Mouse (Mus musculus): Measurements from ENCODE around the gene Tjp3.
A peak's percentile ranks its signal among the peaks of the same experiment; 100 is the strongest.

Gene Tjp3

GRCm38 (mm10) chr10:81319741-81320549, 28.6 kb upstream of the Tjp3 start:
- ATAC-seq (ENCODE audit: low TSS enrichment) = peak; percentile 24; the same call in 1 of the 2 replicates

DNA sequence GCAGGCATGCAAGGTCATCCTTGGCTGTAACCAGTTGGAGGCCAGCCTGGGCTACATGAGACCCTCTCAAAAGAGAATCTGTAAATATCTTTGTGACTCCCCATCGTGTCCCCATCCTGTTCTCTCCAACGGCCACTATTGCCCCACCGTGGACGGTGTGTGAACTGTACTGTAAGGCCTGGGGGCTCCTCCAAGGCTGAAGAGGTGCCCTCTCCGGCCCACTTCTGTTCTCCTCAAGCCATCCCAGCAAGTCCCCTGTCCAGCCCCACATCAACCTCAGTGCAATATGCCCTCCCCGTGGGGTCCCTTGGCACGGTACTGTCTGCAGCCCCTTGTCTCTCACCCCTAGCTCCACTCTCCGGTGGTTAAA, 27.9 kb upstream of the Tjp3 start:
- ATAC-seq (ENCODE audit: low TSS enrichment) = no peak

DNA sequence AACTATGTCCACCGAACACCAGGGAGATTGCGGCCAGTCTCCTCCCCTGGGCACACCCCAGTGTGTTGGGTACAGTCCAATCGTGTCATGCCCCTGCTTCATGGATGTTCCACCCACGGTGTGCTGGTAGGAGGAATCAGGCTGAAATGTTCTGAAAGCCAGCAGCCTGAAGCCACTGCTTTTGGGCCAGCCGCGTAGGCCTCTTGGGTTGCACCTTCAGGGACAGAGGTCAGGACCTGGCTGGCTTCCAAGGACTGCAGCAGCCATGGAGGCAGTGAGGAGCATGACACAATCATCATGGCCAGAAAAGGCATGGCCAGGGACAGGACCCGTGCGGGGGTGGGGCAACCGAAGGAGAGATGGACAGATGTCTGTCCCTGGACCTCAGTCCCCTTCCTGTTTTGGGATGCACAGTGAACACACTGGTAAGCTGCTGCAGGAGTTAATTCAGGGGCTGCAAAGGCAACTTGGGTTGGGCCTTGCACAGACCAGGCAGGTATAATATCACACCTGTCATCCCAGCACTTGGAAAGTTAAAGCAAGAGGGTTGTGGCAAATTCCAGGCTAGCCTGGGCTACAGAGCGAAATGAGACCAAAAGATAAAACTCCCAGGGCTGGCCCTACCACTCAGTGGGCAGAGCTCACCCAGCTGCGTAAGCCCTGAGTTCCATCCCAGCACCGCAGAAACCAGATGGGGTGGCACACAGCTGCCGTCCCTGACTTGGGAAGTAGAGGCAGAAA, 27.4 kb upstream of the Tjp3 start:
- ATAC-seq (ENCODE audit: low TSS enrichment) = no peak

DNA sequence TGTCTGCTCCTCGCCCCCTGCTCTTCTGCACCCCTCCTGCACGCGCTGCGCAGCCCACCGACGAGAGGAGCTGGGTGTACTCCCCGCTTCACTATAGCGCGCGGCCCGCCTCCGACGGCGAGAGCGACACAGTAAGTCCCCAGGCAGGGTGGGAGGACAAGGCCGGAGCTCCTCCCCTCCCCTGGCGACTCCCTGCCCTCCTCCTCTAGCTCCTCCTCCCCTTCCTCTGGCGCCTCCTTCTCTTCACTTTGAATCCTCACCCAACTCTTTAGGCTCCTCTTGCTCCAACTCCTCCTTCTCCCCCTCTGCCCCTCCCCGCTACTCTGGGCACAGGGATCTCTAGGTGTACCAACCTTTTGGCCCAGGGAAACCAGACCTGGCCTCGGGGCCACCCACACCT, 25.9 kb upstream of the Tjp3 start:
- no peak for ATAC-seq (ENCODE audit: low TSS enrichment)

- no peak for ATAC-seq (ENCODE audit: low TSS enrichment)
These were observed 25.1 kb upstream of the Tjp3 start for GRCm38 (mm10) chr10:81316338-81317060.

DNA sequence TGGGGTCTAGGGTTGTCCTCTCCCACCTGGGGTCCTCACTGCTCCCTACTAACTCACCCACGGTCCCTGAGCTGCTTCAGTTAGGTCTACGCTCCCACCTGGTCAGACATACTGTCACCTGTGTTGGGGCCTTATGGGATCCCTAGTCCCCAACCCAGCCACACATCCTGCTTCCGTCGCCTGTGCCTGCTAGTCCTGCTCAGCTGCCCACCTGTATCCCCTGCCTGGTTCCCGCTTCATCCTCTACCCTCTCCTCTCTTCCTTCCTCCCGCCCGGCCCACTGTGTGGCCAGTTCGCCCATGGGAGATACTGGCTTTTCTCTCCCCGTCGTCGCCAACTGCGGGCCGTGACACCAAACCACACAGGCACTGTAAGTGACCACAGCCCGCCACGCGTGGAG, 24.2 kb upstream of the Tjp3 start:
- ATAC-seq (ENCODE audit: low TSS enrichment) = no peak

- no peak for ATAC-seq (ENCODE audit: low TSS enrichment)
These were observed 22.8 kb upstream of the Tjp3 start for GRCm38 (mm10) chr10:81314201-81314600.

- no peak for ATAC-seq (ENCODE audit: low TSS enrichment)
These were observed 22.2 kb upstream of the Tjp3 start for GRCm38 (mm10) chr10:81313581-81313980.

DNA sequence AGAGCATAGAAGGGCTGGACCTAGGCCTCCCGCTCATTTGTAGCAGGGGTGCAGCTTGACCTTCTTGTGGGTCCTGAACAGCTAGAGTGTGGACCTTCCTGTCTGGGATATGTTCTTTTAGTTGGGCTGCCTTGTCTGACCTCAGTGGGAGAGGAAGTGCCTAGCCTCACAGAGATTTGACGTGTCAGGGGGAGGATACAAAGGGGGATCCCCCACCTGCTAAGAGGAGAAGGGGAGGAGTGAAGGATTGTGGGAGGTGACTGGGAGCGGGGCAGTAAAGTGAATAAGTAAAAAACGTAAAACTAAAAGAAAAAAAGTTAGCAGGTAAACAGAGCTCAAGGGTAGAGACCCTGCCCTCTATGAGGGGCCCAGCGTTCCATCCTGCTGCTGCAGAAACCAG, 18.2 kb upstream of the Tjp3 start:
- no peak for ATAC-seq (ENCODE audit: low TSS enrichment)

- ATAC-seq (ENCODE audit: low TSS enrichment) = peak; percentile 39
These were observed 15.7 kb upstream of the Tjp3 start for GRCm38 (mm10) chr10:81306837-81307682.

DNA sequence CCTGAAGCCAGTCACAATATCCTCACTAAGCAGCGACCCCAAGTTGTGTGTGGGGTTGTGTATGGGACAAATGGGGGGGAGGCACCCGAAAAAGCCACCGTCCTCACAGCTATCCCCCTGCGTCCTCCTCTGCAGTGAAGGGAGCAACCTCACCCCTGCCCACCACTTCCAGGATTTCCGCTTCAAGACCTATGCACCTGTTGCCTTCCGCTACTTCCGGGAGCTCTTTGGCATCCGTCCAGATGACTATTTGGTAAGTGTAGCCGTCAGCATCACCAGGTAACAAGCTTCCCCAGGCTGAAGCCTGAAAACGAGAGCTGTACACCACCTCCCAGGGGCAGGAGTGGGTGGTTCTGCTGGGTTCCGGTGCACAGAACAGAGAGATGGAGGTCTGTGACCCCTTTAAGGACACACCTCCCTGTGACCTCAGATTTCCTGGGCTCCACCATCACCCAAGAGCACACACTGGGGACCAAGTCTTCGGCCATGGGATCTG, 14.8 kb upstream of the Tjp3 start:
- no peak for ATAC-seq (ENCODE audit: low TSS enrichment)

- no peak for ATAC-seq (ENCODE audit: low TSS enrichment)
These were observed 14.3 kb upstream of the Tjp3 start for GRCm38 (mm10) chr10:81305663-81306062.

DNA sequence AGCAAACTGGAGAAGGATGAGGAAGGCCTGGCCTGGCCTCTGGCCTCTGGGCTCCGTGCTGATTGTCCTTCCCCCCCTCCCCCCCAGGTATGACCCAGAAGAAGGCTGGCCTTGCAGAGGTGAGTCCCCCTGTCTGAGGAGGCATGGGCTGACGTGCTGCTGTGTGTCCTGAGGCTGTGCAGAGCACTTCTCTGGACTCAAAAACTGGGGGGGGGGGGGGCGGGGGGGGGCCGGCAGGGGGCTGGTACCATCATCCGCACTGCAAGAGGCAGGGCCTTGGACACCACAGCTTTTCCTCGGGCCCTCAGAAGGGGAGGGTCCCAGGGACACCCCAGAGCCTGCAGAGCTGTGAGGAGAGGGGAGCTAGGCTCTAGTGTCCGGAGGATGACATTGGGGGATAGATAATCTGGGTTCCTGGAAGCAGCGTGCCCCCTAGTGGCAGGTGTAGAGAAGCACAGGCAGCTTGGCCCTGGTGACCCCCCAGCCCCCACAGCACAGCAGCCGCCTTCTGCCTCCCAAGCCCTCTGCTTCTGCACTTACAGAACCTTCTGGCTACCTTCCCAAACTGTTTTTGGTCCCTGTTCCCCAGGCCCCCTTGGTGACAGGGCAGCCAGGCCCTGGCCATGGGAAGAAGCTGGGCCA, 13.3 kb upstream of the Tjp3 start:
- no peak for ATAC-seq (ENCODE audit: low TSS enrichment)

DNA sequence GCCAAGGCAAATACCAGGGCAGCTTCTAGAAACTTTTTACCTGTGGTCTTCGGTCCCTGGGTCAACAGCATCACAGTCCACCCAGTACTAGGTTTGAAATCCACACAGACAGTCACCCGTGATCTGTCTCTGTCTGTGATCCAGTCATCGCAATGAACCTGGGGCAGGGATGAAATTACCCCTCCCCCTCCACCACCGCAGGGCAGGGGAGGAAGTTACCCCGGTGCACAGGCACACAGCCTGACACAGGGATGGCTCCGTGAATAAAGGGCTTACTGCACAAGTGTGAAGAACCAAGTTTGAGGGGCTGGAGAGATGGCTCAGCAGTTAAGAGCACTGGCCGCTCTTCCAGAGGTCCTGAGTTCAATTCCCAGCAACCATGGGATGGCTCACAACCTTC, 12.4 kb upstream of the Tjp3 start:
- ATAC-seq (ENCODE audit: low TSS enrichment) = no peak

DNA sequence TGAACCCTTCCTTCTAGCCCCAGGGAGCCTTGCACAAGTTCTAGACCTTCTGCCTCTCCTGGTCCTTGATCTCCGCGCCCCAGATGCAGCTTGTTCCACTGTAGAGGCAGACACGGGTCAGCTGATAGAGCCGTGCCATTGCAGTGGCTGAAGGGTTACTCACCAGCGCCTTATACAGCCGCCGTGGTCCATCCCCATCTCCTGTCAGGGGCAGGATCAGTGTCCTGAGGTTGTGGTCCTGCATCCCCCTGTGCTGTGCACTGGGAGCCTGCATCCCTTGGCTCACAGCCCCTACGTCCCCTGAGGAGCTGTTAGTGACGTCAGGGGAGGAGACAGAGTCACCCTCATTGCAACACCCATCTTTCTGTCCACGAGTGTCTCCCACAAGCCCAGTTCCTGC, 11.9 kb upstream of the Tjp3 start:
- ATAC-seq (ENCODE audit: low TSS enrichment) = no peak

- ATAC-seq (ENCODE audit: low TSS enrichment) = peak; percentile 18
These were observed 11.4 kb upstream of the Tjp3 start for GRCm38 (mm10) chr10:81302781-81303218.

DNA sequence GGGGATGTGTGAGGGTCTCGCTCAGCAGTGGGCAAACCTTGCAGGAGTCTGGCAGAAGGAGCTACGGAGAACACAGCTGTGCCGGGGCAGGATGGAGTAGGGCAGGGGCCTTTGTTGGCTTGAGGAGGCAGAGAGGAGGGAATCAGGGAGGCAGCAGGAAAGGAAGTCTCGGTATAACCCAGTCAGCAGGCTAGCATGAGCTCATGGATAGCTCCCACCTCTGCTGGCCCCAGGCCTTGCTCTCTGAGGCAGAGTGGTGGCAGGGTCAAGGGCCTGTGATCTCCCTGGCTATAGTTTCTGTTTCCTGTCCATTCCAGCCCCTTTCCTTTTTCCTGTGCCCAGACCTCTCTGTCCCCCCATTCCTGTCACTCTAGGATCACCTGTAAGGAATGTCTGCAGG, 10.9 kb upstream of the Tjp3 start:
- ATAC-seq (ENCODE audit: low TSS enrichment) = no peak

- no peak for ATAC-seq (ENCODE audit: low TSS enrichment)
These were observed 9.9 kb upstream of the Tjp3 start for GRCm38 (mm10) chr10:81301321-81301720.

GRCm38 (mm10) chr10:81300352-81300907, 9.0 kb upstream of the Tjp3 start:
- no peak for ATAC-seq (ENCODE audit: low TSS enrichment)

DNA sequence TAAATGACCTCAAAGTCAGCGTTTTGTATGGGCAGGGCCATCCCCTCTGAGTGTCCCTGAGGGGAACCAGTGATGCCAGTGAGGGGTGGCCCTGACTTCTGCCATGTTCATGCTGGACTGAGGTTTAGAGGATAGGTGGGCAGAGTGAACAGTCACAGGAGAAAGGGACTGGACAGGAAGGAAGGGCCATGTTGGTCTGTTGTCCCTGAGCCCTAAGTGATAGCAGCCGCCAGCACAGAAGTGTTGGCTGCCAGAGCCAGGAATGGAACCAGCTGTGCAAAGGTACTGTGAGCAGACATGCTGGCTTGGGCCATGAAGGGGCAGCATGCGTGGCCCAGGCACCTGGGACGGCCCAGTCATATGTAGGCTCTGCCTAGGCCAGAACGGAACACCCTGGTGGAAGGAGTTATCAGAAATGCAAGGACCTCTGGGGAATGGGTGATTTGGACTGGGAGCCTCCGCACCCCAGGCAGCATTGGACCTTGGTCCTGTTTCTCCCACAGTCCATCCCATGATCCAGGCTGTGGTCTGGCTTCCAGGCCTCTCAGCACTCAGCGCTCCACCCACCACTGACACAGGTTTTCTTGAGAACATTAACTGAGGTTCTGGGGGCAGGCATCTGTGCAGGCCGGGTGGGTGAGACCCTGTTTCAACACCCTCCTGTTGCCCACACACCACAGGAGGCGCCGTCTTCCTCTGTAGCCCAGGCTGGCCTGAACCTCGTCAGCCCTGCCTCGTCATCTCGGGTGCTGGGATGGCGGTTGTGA, 8.4 kb upstream of the Tjp3 start:
- ATAC-seq (ENCODE audit: low TSS enrichment) = no peak
